Mouse (Mus musculus) midbrain, embryonic 15.5 days (tissue): ENCODE measurements around the gene Cdon. TPM values are rescaled to one million over a fixed set of nuclear protein-coding genes. Genes with fewer than 3 reads are reported as not detected.

Experiments used
- ATAC-seq: fragments of 200-750 bp; cut with Nextera tagmentation; replicated peaks from 2 replicates; pipeline ENCODE4 v1.8.0; 2017; ENCODE audit warnings: moderate TSS enrichment
- H3K27ac ChIP-seq: fragments of 300-500 bp; sonication (generic); 2 replicates; pipeline ENCODE4 v1.5.1; 2015; ENCODE audit warnings: mild to moderate bottlenecking, inconsistent platforms
- H3K27me3 ChIP-seq: fragments of 300-500 bp; sonication (generic); replicated peaks from 2 replicates; pipeline ENCODE4 v1.6.1; 2015; ENCODE audit warnings: inconsistent platforms
- H3K36me3 ChIP-seq: fragments of 300-500 bp; sonication (generic); replicated peaks from 2 replicates; pipeline ENCODE4 v1.6.1; 2015; ENCODE audit warnings: inconsistent platforms
- H3K4me1 ChIP-seq: fragments of 300-500 bp; sonication (generic); 2 replicates; pipeline ENCODE4 v1.6.1; 2015; ENCODE audit warnings: inconsistent platforms
- H3K4me2 ChIP-seq: fragments of 300-500 bp; sonication (generic); 2 replicates; pipeline ENCODE4 v1.6.1; 2015; ENCODE audit warnings: inconsistent platforms, mild to moderate bottlenecking, moderate library complexity
- H3K4me3 ChIP-seq: fragments of 300-500 bp; sonication (generic); 2 replicates; pipeline ENCODE4 v1.5.1; 2015; ENCODE audit warnings: mild to moderate bottlenecking, inconsistent platforms
- H3K9ac ChIP-seq: fragments of 300-500 bp; sonication (generic); 2 replicates; pipeline ENCODE4 v1.6.1; 2015; ENCODE audit warnings: mild to moderate bottlenecking, inconsistent platforms
- H3K9me3 ChIP-seq: fragments of 300-500 bp; sonication (generic); 2 replicates; pipeline ENCODE4 v1.6.1; 2016; ENCODE audit warnings: inconsistent platforms
- WGBS: fragments of 180-500 bp; shearing (Covaris S2); methylation state at CpG from one replicate; pipeline ENCODE4 v1.1.7; 2015; ENCODE audit warnings: mixed read lengths; 5-methylcytosine and 5-hydroxymethylcytosine counted together
- polyA plus RNA-seq: library from polyadenylated mRNA; unstranded; fragments of >200 nt; fragmentation: Nextera tagmentation; extraction: Ambion mirVana; gene quantifications from 2 replicates; pipeline ENCODE4 v1.2.1, GENCODE M21; 2015

Gene Cdon
- polyA plus RNA-seq, 1 experiment from 2014 or later: 4.0 TPM

- peak; percentile 90 for ATAC-seq
- H3K4me2 ChIP-seq: no peak overlapping the region
- H3K4me3 ChIP-seq: no peak overlapping the region
- no peaks in the 10 kb centered on the region for H3K4me1 ChIP-seq
- H3K9ac ChIP-seq: no peak overlapping the region
- H3K9me3 ChIP-seq: no peaks in the 10 kb centered on the region
- no peaks in the 10 kb centered on the region for H3K27me3 ChIP-seq
- no peak overlapping the region for H3K27ac ChIP-seq
- H3K36me3 ChIP-seq: 0 out of 2 replicates have a peak, but pooled peaks cover 3% of the 10 kb centered on the region
- 8% methylated on average over 2 of the region's 2 CpGs for WGBS
Observed at GRCm38 (mm10) chr9:35535110-35535509, 114.2 kb downstream of the Cdon start.

- no peak for ATAC-seq
- 86% methylated on average over 4 of the region's 4 CpGs for WGBS
- no peak overlapping the region for H3K27ac ChIP-seq
Observed at GRCm38 (mm10) chr9:35535876-35536275, 114.9 kb downstream of the Cdon start.

GRCm38 (mm10) chr9:35539001-35539750 lies 118.2 kb downstream of the Cdon start:
- Histone ChIP-seq H3K4me1 (no peaks in the 10 kb centered on the region), H3K4me3 (no peak overlapping the region), H3K36me3 (peaks cover 17% of the 10 kb centered on the region), H3K27ac (no peak overlapping the region), H3K4me2 (no peak overlapping the region), H3K9ac (no peak overlapping the region), H3K27me3 (no peaks in the 10 kb centered on the region), H3K9me3 (no peaks in the 10 kb centered on the region)
- ATAC-seq: no peak
- WGBS: 75% methylated on average over 13 of the region's 13 CpGs

More at GRCm38 (mm10) chr9:35535876-35536275, 114.9 kb downstream of the Cdon start:
- Histone ChIP-seq H3K27me3 (no peaks in the 10 kb centered on the region), H3K9me3 (no peaks in the 10 kb centered on the region), H3K4me2 (no peak overlapping the region), H3K9ac (no peak overlapping the region), H3K4me3 (no peak overlapping the region), H3K36me3 (peaks cover 9% of the 10 kb centered on the region; the same call in 1 of the 2 replicates), H3K4me1 (no peaks in the 10 kb centered on the region)

GRCm38 (mm10) chr9:35541024-35541423 lies 120.1 kb downstream of the Cdon start:
- 93% methylated on average over 5 of the region's 5 CpGs for WGBS
- no peaks in the 10 kb centered on the region for H3K27me3 ChIP-seq
- no peaks in the 10 kb centered on the region for H3K4me1 ChIP-seq
- H3K9me3 ChIP-seq: no peaks in the 10 kb centered on the region
- no peak overlapping the region for H3K27ac ChIP-seq
- no peak for ATAC-seq
- peaks cover 24% of the 10 kb centered on the region for H3K36me3 ChIP-seq
- no peak overlapping the region for H3K4me2 ChIP-seq
- no peak overlapping the region for H3K9ac ChIP-seq
- no peak overlapping the region for H3K4me3 ChIP-seq

- no peak overlapping the region for H3K4me2 ChIP-seq
- no peak overlapping the region for H3K9ac ChIP-seq
- H3K4me3 ChIP-seq: no peak overlapping the region
- H3K27me3 ChIP-seq: no peaks in the 10 kb centered on the region
- H3K27ac ChIP-seq: no peak overlapping the region
- H3K4me1 ChIP-seq: no peaks in the 10 kb centered on the region
- WGBS: 7% methylated on average over 6 of the region's 6 CpGs
- peaks cover 24% of the 10 kb centered on the region for H3K36me3 ChIP-seq
- no peaks in the 10 kb centered on the region for H3K9me3 ChIP-seq
- ATAC-seq: peak; percentile 85
Observed at GRCm38 (mm10) chr9:35541488-35541887, 120.6 kb downstream of the Cdon start.

GRCm38 (mm10) chr9:35541941-35542340 lies 121.0 kb downstream of the Cdon start:
- WGBS: 73% methylated on average over 6 of the region's 6 CpGs

GRCm38 (mm10) chr9:35543099-35543860 lies 122.4 kb downstream of the Cdon start:
- H3K27ac ChIP-seq: no peak overlapping the region
- H3K9ac ChIP-seq: no peak overlapping the region
- H3K4me2 ChIP-seq: no peak overlapping the region
- no peak overlapping the region for H3K4me3 ChIP-seq
- no peaks in the 10 kb centered on the region for H3K4me1 ChIP-seq
- no peaks in the 10 kb centered on the region for H3K9me3 ChIP-seq
- H3K36me3 ChIP-seq: peaks cover 24% of the 10 kb centered on the region
- no peak for ATAC-seq
- 74% methylated on average over 14 of the region's 14 CpGs for WGBS
- H3K27me3 ChIP-seq: no peaks in the 10 kb centered on the region

More at GRCm38 (mm10) chr9:35541941-35542340, 121.0 kb downstream of the Cdon start:
- H3K4me1 ChIP-seq: no peaks in the 10 kb centered on the region
- no peak overlapping the region for H3K4me2 ChIP-seq
- no peak overlapping the region for H3K27ac ChIP-seq
- no peak overlapping the region for H3K9ac ChIP-seq
- no peak for ATAC-seq
- no peak overlapping the region for H3K4me3 ChIP-seq
- peaks cover 24% of the 10 kb centered on the region for H3K36me3 ChIP-seq
- no peaks in the 10 kb centered on the region for H3K27me3 ChIP-seq
- H3K9me3 ChIP-seq: no peaks in the 10 kb centered on the region

- Histone ChIP-seq H3K36me3 (peaks cover 24% of the 10 kb centered on the region), H3K9ac (no peak overlapping the region), H3K4me1 (no peaks in the 10 kb centered on the region), H3K9me3 (no peaks in the 10 kb centered on the region), H3K27me3 (no peaks in the 10 kb centered on the region), H3K27ac (no peak overlapping the region), H3K4me3 (no peak overlapping the region), H3K4me2 (no peak overlapping the region)
- ATAC-seq: no peak
- 90% methylated on average over 2 of the region's 2 CpGs for whole genome bisulfite sequencing
Observed at GRCm38 (mm10) chr9:35544666-35545065, 123.7 kb downstream of the Cdon start.

- H3K27ac ChIP-seq: no peak overlapping the region
- WGBS: 75% methylated on average over 12 of the region's 12 CpGs
- no peak overlapping the region for H3K4me2 ChIP-seq
- no peak for ATAC-seq
- H3K27me3 ChIP-seq: no peaks in the 10 kb centered on the region
- H3K4me3 ChIP-seq: no peak overlapping the region
- peaks cover 17% of the 10 kb centered on the region for H3K36me3 ChIP-seq
- no peak overlapping the region for H3K9ac ChIP-seq
- H3K9me3 ChIP-seq: no peaks in the 10 kb centered on the region
- no peaks in the 10 kb centered on the region for H3K4me1 ChIP-seq
Observed at GRCm38 (mm10) chr9:35545704-35546103, 124.8 kb downstream of the Cdon start.

- no peak overlapping the region for H3K9ac ChIP-seq
- H3K27ac ChIP-seq: no peak overlapping the region
- no peaks in the 10 kb centered on the region for H3K9me3 ChIP-seq
- 90% methylated on average over 9 of the region's 9 CpGs for WGBS
- no peaks in the 10 kb centered on the region for H3K27me3 ChIP-seq
- no peak overlapping the region for H3K4me3 ChIP-seq
- H3K36me3 ChIP-seq: peaks cover 14% of the 10 kb centered on the region; the same call in 1 of the 2 replicates
- H3K4me2 ChIP-seq: no peak overlapping the region
- H3K4me1 ChIP-seq: no peaks in the 10 kb centered on the region
- ATAC-seq: no peak
Observed at GRCm38 (mm10) chr9:35546745-35547144, 125.8 kb downstream of the Cdon start.

GRCm38 (mm10) chr9:35548455-35548854 lies 127.5 kb downstream of the Cdon start:
- no peak overlapping the region for H3K27ac ChIP-seq
- H3K36me3 ChIP-seq: peaks cover 7% of the 10 kb centered on the region; the same call in 1 of the 2 replicates
- ATAC-seq: no peak
- no peak overlapping the region for H3K9ac ChIP-seq
- 87% methylated on average over 9 of the region's 9 CpGs for WGBS
- H3K4me2 ChIP-seq: no peak overlapping the region
- H3K9me3 ChIP-seq: no peaks in the 10 kb centered on the region
- no peak overlapping the region for H3K4me3 ChIP-seq
- H3K4me1 ChIP-seq: no peaks in the 10 kb centered on the region
- no peaks in the 10 kb centered on the region for H3K27me3 ChIP-seq

GRCm38 (mm10) chr9:35556494-35557102 lies 135.7 kb downstream of the Cdon start:
- Histone ChIP-seq H3K27me3 (no peaks in the 10 kb centered on the region), H3K9me3 (no peaks in the 10 kb centered on the region), H3K4me3 (no peak overlapping the region), H3K36me3 (peaks cover 10% of the 10 kb centered on the region; the same call in 1 of the 2 replicates), H3K4me2 (0 out of 2 replicates have a peak overlapping the region, but pooled peaks have one; percentile 87), H3K4me1 (peaks cover 22% of the 10 kb centered on the region), H3K9ac (no peak overlapping the region), H3K27ac (no peak overlapping the region)
- 75% methylated on average over 12 of the region's 12 CpGs for WGBS
- no peak for ATAC-seq
